Mouse (Mus musculus): ENCODE data around the gene Gm20388. TPM values are rescaled to one million over a fixed set of nuclear protein-coding genes. Genes with fewer than 3 reads are reported as not detected.
A peak's percentile ranks its signal among the peaks of the same experiment; 100 is the strongest.

The Gm20388 gene
- total RNA-seq, 1 experiment from 2014 or later: 35.7 TPM

- ATAC-seq (replicated peaks; ENCODE audit: low read depth, poor library complexity, severe bottlenecking): no peak
These were observed 692.0 kb downstream of the Gm20388 start for GRCm38 (mm10) chr8:120602672-120603071.

- ATAC-seq (replicated peaks; ENCODE audit: low read depth, poor library complexity, severe bottlenecking): peak; percentile 42
These were observed 696.8 kb downstream of the Gm20388 start for GRCm38 (mm10) chr8:120607460-120607859.

GRCm38 (mm10) chr8:120607885-120608284, 697.2 kb downstream of the Gm20388 start:
- peak; percentile 83 for ATAC-seq (replicated peaks; ENCODE audit: low read depth, poor library complexity, severe bottlenecking)

DNA sequence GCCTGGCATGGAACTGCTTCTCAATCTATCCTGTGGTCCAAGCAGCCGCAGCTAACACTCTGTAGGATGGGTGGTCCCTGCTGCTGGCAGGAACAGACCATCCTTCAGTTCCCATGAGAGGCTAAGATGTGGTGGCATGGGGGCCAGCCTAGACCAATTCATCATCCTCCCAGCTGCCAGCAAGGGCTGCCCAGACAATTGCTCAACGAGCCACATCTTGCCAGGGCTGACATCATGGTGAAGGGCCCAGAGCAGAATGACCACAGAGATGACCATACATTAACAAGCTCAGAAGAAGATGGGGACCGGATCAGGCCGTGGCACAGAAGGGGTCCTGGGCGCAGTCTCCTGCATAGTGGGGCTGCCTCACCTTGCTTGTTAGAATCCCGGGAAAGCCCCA, 700.2 kb downstream of the Gm20388 start:
- ATAC-seq (replicated peaks; ENCODE audit: low read depth, poor library complexity, severe bottlenecking): no peak

DNA sequence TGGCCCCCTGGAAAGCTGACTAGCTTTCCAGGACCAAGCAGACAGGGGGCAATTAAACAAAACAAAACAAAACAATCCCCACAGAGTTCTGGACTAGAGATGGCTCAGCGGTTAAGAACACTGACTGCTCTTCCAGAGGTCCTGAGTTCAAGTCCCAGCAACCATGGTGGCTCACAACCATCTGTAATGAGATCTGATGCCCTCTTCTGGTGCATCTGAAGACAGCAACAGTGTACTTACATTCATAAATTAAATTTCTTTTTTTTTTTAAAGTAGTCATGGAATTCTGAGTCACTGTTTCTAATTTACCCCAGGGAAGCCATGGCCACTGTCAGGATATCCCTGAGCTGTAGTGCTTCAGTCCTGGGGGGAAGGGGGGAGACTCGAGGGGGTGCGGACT, 703.9 kb downstream of the Gm20388 start:
- ATAC-seq (replicated peaks; ENCODE audit: low read depth, poor library complexity, severe bottlenecking): no peak

DNA sequence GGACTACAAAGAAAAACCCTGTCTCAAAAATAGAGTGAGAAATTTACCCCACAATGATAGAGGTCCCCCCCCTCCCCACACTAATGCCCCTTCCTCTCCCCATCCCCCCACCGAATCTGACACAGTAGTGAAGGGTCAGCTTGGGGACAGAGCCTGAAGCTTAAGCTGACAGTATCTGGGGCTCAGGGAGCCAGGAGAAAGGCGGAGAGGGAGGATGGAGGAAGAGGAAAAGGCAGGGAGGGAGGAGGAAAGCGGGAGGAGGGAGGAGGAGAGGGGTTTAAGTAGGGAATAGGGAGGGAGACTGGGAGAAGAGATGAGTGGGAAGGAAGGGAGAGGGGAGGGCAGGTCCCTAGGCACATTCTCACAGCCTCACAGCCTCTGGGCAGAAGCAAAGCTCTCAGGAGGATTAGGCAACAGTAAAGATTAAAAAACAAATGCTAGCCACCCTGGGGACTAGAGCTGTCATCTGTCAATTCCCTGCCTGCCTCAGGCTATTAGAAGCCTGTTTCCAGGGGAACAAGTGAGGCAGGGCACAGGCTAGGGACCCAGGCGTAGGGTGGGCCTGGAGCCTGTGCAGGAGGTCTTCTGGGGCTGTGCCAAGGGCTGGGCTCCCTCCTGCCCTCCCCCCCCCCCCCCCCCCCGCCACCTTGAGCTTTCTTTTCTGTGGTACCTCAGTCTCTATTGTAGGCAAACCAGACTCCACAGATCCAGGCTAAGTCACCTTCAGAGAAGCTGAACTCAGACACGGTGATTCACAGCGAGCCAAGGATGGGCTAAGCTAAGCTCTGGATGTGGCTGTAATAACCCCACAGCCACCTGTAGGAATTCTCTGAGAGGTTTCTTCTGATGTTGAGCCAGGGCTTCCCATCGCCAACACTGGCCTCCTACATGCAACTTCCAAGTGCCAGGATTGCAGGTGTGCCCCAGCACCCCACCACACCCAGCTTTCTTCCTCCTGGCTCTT, 706.3 kb downstream of the Gm20388 start:
- ATAC-seq (replicated peaks; ENCODE audit: low read depth, poor library complexity, severe bottlenecking): no peak

- ATAC-seq (replicated peaks; ENCODE audit: low read depth, poor library complexity, severe bottlenecking): peak; percentile 83
These were observed 707.5 kb downstream of the Gm20388 start for GRCm38 (mm10) chr8:120618110-120618509.

DNA sequence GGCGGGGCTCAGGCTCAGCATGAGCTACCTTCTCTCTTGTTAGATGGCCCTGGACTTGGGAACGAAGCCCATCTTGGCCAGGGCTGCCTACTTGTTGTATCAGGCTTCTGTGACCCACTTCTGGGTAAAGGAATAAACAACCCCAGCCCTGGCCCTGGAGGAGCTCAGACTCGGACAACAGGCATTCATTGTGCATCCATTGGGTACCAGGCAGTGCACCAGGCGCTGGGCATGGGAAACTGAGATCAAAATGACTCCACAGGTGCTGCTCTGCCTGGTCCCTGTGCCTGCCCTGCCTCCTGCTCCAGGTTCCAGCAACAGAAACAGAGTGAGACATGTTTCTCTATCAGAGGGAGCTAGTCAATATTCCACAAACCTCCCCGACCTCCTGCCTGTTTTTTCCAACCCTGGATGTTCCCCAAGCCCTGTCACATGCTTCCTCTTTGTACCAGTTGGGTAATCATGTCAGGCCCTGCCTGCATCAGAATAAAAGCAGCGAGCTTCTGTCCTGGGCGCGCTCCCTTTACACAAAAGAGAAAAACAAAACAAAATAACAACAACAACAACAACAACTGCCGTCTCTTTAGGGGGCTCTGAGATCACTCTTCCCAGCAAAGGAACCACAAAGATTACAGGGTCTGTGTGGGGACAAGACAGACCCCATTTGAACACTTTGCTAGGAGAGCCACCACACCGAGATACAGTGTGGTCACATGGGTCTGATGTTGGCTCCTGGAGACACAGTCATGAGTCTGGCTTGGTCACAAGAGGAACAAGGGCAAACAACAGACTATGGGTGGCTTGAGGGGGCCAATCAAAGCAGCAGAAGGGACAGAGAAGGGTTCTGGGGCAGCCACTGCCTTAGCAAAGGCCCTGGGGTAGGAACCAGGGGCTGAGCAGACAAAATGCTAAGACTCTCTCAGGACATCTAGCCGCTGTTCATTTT, 708.9 kb downstream of the Gm20388 start:
- ATAC-seq (replicated peaks; ENCODE audit: low read depth, poor library complexity, severe bottlenecking): peak; percentile 17; the same call in 1 of the 2 replicates

DNA sequence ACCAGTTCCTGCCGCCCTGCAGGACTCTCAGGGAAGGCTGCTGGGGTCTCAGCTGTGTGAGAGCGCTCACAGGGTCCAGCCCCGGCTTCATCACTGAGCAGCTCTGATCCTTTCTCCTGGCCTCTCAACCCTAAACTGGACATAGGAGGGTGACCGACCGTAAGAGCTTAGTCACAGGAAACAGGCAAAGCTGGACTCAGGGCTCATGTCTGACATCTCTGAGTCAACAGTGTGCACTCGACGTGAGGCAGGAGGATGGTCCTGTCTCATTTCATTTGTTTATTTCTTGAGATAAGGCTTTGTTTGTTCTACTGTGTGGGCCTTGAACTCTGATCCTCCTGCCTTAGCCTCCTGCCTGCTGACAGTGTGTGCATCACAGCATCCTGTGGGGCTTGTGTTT, 709.8 kb downstream of the Gm20388 start:
- no peak for ATAC-seq (replicated peaks; ENCODE audit: low read depth, poor library complexity, severe bottlenecking)

DNA sequence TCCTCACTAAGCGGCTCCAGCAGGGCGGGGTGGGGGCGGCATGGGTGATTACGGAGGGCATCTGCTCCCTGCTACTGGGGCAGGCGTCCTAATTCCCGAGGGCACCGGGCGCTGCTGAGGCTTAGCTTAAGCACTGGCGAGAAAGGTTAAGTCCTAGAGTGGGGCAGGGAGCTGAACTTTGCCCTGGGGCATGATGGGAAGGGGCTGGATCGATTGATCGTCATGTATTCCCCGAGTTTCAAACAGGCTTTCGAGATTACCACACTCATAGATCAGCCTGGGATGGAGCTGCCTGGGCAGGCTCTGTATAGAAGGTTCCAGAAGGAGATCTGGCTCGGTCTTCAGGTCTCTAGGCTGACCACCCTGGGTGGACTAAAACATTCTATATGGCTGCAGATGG, 711.5 kb downstream of the Gm20388 start:
- ATAC-seq (replicated peaks; ENCODE audit: low read depth, poor library complexity, severe bottlenecking): no peak

DNA sequence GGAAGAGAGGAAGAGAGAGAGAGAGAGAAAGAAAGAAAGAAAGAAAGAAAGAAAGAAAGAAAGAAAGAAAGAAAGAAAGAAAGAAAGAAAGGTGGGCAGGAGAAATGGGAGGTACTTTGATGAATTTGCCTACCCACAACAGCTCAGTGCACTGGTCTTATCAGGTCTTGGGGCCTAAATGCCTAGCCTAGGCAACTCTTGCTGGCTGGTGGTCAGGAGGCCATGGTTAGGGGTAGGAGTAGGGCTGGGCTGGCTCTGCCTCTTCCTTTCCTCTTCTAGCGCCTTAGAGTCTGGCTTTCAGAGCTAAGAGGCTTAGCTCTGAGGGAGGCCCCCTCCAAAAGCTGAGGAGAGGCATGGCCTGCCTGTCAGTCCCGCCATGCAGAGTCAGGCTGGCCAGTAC, 713.0 kb downstream of the Gm20388 start:
- peak; percentile 65; the same call in 1 of the 2 replicates for ATAC-seq (replicated peaks; ENCODE audit: low read depth, poor library complexity, severe bottlenecking)

- no peak for ATAC-seq (replicated peaks; ENCODE audit: low read depth, poor library complexity, severe bottlenecking)
These were observed 715.8 kb downstream of the Gm20388 start for GRCm38 (mm10) chr8:120626461-120626860.

DNA sequence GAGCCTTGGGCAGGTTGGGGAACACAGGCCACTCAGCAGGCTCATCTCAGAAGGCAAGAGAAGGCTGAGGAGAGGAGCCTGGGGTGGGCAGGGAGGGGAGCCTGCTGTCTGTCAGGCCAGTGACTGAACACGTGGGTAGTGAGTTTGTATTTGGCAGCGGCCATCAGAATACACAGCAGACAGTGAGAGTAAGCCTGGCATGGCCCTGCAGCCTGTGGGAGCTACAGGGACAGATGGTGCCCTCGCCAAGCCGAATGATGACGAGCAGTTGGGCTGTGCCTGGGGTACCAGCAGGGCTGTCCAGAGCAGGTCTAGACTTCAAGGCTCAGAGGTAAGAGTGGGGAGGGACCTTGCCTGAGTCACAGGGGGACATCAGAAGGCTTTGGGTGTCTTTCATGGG, 716.7 kb downstream of the Gm20388 start:
- ATAC-seq (replicated peaks; ENCODE audit: low read depth, poor library complexity, severe bottlenecking): no peak

DNA sequence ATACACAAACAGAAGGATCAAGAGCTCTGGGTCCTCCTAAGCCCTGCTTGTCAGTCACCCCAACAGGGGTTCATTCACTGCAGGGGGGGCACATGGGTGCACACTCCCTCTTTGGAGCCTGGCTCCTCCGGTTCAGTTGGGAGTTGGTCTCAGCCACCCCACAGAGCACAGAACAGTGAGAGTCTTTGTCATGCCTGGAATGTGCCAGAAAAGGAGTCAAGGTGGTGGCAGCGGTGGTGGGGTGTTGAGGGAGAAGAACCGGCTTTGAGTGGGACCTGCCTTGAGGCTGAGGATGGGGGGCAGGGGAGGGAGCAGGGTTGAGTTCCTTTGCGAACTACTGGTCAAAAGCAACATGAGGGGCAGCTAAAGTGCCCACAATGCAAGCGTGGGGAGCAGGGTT, 719.4 kb downstream of the Gm20388 start:
- ATAC-seq (replicated peaks; ENCODE audit: low read depth, poor library complexity, severe bottlenecking): no peak

- no peak for ATAC-seq (replicated peaks; ENCODE audit: low read depth, poor library complexity, severe bottlenecking)
These were observed 720.2 kb downstream of the Gm20388 start for GRCm38 (mm10) chr8:120630848-120631247.

GRCm38 (mm10) chr8:120631441-120632375, 721.1 kb downstream of the Gm20388 start:
- ATAC-seq (replicated peaks; ENCODE audit: low read depth, poor library complexity, severe bottlenecking): no peak

DNA sequence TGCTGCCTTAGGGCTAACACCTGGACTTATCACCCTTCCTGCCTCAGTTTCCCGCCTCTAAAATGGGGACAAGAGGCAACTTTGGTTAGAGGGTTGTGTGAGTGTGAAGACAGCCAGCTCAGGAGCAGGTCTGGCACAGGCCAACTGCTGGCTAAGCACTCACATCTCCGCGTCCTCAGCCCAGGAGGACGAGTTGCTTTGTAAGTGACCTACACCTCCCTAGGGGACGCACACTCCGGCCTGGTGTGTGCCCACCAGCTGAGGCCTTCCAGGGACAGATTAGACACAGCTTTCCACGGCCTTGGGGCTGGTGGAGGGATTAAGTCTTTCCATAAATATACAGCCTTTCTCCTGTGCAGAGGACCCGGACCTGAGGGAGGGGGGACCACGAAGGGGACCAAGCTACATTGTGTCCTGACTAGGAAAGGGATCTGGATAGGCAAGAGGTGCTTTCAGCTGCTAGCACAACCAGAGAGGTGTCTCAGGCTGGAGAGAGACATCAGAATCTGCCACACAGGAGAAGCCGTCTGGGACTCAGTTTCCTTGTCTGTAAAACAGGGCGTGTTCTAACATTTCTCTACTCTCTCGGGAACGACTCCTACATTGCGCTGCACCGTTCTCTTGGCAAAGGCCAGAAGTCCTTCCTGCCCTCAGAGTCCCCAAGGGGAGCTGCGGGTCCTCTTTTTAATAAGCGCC, 722.5 kb downstream of the Gm20388 start:
- no peak for ATAC-seq (replicated peaks; ENCODE audit: low read depth, poor library complexity, severe bottlenecking)

GRCm38 (mm10) chr8:120633665-120634271, 723.1 kb downstream of the Gm20388 start:
- peak; percentile 21; the same call in 1 of the 2 replicates for ATAC-seq (replicated peaks; ENCODE audit: low read depth, poor library complexity, severe bottlenecking)

Data from common myeloid progenitor, adult 5-6 weeks (primary cell).